Comparison of ENCODE assay signal across 9 mouse cellular contexts in the genomic region with DNA sequence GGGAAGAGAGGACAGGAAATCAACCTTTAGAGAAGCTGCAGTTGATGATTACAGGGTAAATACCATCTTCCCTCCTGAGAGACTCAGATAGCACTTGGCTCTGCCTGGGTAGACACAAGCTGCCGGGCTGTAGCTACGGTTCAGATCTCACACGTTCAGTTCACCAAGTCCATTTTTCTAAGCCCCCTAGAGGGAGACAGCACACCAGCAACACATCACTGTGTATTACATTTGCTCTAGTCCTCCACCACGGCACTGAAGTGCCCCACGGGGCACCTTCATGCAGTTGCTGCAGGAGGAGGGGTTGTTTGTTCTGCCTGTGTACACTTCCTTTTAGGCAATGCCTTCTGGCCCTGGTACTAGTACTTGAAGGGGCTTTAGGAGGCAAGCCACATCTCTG.
DNase-seq lines count a peak whose midpoint lies in the region; ATAC-seq and TF ChIP-seq lines count a peak whose summit lies in the region.
"Had no signal": no experiment of that assay in that cellular context is flagged by ENCODE, and none has a peak within 500 bp of the region (broad histone marks: within the 10 kb centered on the region; RNA-seq: fewer than 3 reads in every experiment).

No protein-coding gene starts in this region.

- H3K36me3 ChIP-seq in CH12.LX (replicated peaks in 1 of 2; ENCODE audit: control insufficient read depth in 1 of 2, insufficient read depth in 1 of 2, low read length in 1 of 2), result no peaks in the 10 kb centered on the region
- H3K36me3 ChIP-seq in forebrain, embryonic 12.5 days (replicated peaks), result no peaks in the 10 kb centered on the region
- no peaks in the 10 kb centered on the region for H3K36me3 ChIP-seq in hindbrain, postnatal 0 days (ENCODE audit: insufficient read depth, low read length)
- no peaks in the 10 kb centered on the region for H3K36me3 ChIP-seq in midbrain, embryonic 13.5 days
- H3K36me3 ChIP-seq: embryonic facial prominence, embryonic 12.5 days had no signal

- peak; percentile 72 to 75 for DNase-seq in B cell, adult 2 months
- peak; percentile 53 for DNase-seq in CH12.LX (ENCODE audit: extremely low read depth)
- peak; percentile 76 for DNase-seq in hindbrain, postnatal 0 days (ENCODE audit: low spot score)
- DNase-seq in left cerebral cortex, adult 18-20 months (ENCODE audit: low spot score in 2 of 2), result peak; percentile 23 to 50
- DNase-seq in spleen, postnatal 36 days (ENCODE audit: low spot score in 2 of 2), result peak; percentile 80 to 85

- H3K79me2 ChIP-seq in CH12.LX (replicated peaks; ENCODE audit: control insufficient read depth, extremely low read depth, insufficient read depth, poor library complexity, severe bottlenecking), result no peaks in the 10 kb centered on the region

- TF ChIP-seq CTCF in CH12.LX (conservative IDR thresholded peaks at IDR 0.05 in 1 of 2, IDR thresholded peaks at IDR 0.05 in 1 of 2; ENCODE audit: low read depth in 2 of 2, low read length in 2 of 2), result peak; percentile 16 to 71; a peak in 3 of 4 replicates
- peak; percentile 69 for TF ChIP-seq CTCF in hindbrain, postnatal 0 days (IDR thresholded peaks at IDR 0.05; ENCODE audit: low read depth)

- peaks cover 0 to 9% of the 10 kb centered on the region in 2 experiments; a peak in 2 of 4 replicates for H3K4me1 ChIP-seq in CH12.LX (ENCODE audit: control insufficient read depth in 1 of 2, insufficient read depth in 2 of 2)
- H3K4me1 ChIP-seq in forebrain, embryonic 12.5 days, result no peaks in the 10 kb centered on the region
- H3K4me1 ChIP-seq in hindbrain, postnatal 0 days (ENCODE audit: insufficient read depth, low read length), result no peaks in the 10 kb centered on the region
- no peaks in the 10 kb centered on the region for H3K4me1 ChIP-seq in midbrain, embryonic 13.5 days (replicated peaks)
- H3K4me1 ChIP-seq: embryonic facial prominence, embryonic 12.5 days had no signal

- no peak for TF ChIP-seq EP300 in CH12.LX (IDR thresholded peaks at IDR 0.05; ENCODE audit: low read length)

- WGBS in forebrain, embryonic 12.5 days, result 57% methylated on average over 5 of the region's 5 CpGs
- 27% methylated on average over 5 of the region's 5 CpGs for WGBS in hindbrain, postnatal 0 days
- 46% methylated on average over 5 of the region's 5 CpGs for WGBS in midbrain, embryonic 13.5 days

- H3K9ac ChIP-seq in CH12.LX (ENCODE audit: insufficient read depth, low read depth), result no peak overlapping the region
- H3K9ac ChIP-seq in forebrain, embryonic 12.5 days, result no peak overlapping the region
- H3K9ac ChIP-seq in hindbrain, postnatal 0 days (replicated peaks; ENCODE audit: low read length), result no peak overlapping the region
- no peak overlapping the region for H3K9ac ChIP-seq in midbrain, embryonic 13.5 days (replicated peaks)
- H3K9ac ChIP-seq: embryonic facial prominence, embryonic 12.5 days had no signal

- no peaks in the 10 kb centered on the region for H3K27me3 ChIP-seq in CH12.LX (replicated peaks)
- H3K27me3 ChIP-seq in forebrain, embryonic 12.5 days, result no peaks in the 10 kb centered on the region
- no peaks in the 10 kb centered on the region for H3K27me3 ChIP-seq in hindbrain, postnatal 0 days (ENCODE audit: insufficient read depth, low read length)
- H3K27me3 ChIP-seq in midbrain, embryonic 13.5 days, result no peaks in the 10 kb centered on the region
- H3K27me3 ChIP-seq: embryonic facial prominence, embryonic 12.5 days had no signal

- peak; percentile 70 for TF ChIP-seq RAD21 in CH12.LX (IDR thresholded peaks at IDR 0.05; ENCODE audit: low read depth, low read length)

- dilution Hi-C loops in CH12.LX (cut with MboI; ENCODE audit: extremely low pct_ligation_motif_present, extremely low pct_unique_long_range_greater_than_20kb, low sequenced_read_pairs), result no loop called here

- no peak overlapping the region for H3K4me3 ChIP-seq in CH12.LX (replicated peaks in 1 of 3; ENCODE audit: low read depth in 2 of 3, low read length in 2 of 3, poor library complexity in 1 of 3)
- H3K4me3 ChIP-seq in forebrain, embryonic 12.5 days (replicated peaks), result no peak overlapping the region
- H3K4me3 ChIP-seq in hindbrain, postnatal 0 days (ENCODE audit: low read length), result no peak overlapping the region
- H3K4me3 ChIP-seq in midbrain, embryonic 13.5 days (replicated peaks), result no peak overlapping the region
- H3K4me3 ChIP-seq: embryonic facial prominence, embryonic 12.5 days; myocyte had no signal

- no peak overlapping the region for H3K27ac ChIP-seq in CH12.LX (ENCODE audit: insufficient read depth, low read depth)
- no peak overlapping the region for H3K27ac ChIP-seq in forebrain, embryonic 12.5 days
- H3K27ac ChIP-seq in hindbrain, postnatal 0 days, result no peak overlapping the region
- H3K27ac ChIP-seq in midbrain, embryonic 13.5 days, result no peak overlapping the region
- H3K27ac ChIP-seq: embryonic facial prominence, embryonic 12.5 days had no signal

- no peak for TF ChIP-seq POLR2A in CH12.LX (IDR thresholded peaks at IDR 0.05; ENCODE audit: low read depth, low read length)

- H3K9me3 ChIP-seq in CH12.LX (replicated peaks; ENCODE audit: low read length), result no peaks in the 10 kb centered on the region
- H3K9me3 ChIP-seq in forebrain, embryonic 12.5 days, result no peaks in the 10 kb centered on the region
- no peaks in the 10 kb centered on the region for H3K9me3 ChIP-seq in hindbrain, postnatal 0 days (ENCODE audit: low read length)
- H3K9me3 ChIP-seq in midbrain, embryonic 13.5 days, result no peaks in the 10 kb centered on the region
- H3K9me3 ChIP-seq: embryonic facial prominence, embryonic 12.5 days had no signal

- no peak overlapping the region; the same call in 1 of the 2 replicates for H3K4me2 ChIP-seq in CH12.LX (ENCODE audit: insufficient read depth, low read depth, poor library complexity, severe bottlenecking)
- H3K4me2 ChIP-seq in forebrain, embryonic 12.5 days, result no peak overlapping the region
- no peak overlapping the region for H3K4me2 ChIP-seq in hindbrain, postnatal 0 days (ENCODE audit: low read depth, low read length)
- no peak overlapping the region for H3K4me2 ChIP-seq in midbrain, embryonic 13.5 days (replicated peaks)
- H3K4me2 ChIP-seq: embryonic facial prominence, embryonic 12.5 days had no signal

- peak; percentile 72; the same call in 1 of the 2 replicates for ATAC-seq in forebrain, embryonic 12.5 days (ENCODE audit: low FRiP score)
- ATAC-seq in hindbrain, postnatal 0 days, result peak; percentile 89
- peak; percentile 79 for ATAC-seq in midbrain, embryonic 13.5 days

- in situ Hi-C loops in CH12.LX (cut with MboI; ENCODE audit: low pct_ligation_motif_present, low pct_unique_long_range_greater_than_20kb, low sequenced_read_pairs), result no loop called here

TF ChIP-seq in CH12.LX, 34 proteins besides CTCF, POLR2A, EP300 and RAD21:
- TF ChIP-seq SMC3 (IDR thresholded peaks at IDR 0.05; ENCODE audit: low read depth, low read length) (peak; percentile 69), KAT2A (IDR thresholded peaks at IDR 0.05; ENCODE audit: insufficient replicate concordance, low read length) (no peak), USF2 (conservative IDR thresholded peaks at IDR 0.05; ENCODE audit: low read depth, low read length) (no peak), BHLHE40 (IDR thresholded peaks at IDR 0.05; ENCODE audit: low read depth, low read length) (no peak), POLR2AphosphoS2 (IDR thresholded peaks at IDR 0.05; ENCODE audit: low read depth, low read length) (no peak)
